Mouse (Mus musculus) gastrocnemius, adult 2 months (tissue): ENCODE measurements around the gene Lsm3. TPM values are rescaled to one million over a fixed set of nuclear protein-coding genes. Genes with fewer than 3 reads are reported as not detected.

Source experiments
- DNase-seq: peaks from one replicate; pipeline ENCODE4 v3.0.0; 2022
- H3K27ac ChIP-seq: fragments of 200-600 bp; 2 replicates; pipeline ENCODE4 v1.8.1; 2022; ENCODE audit warnings: mild to moderate bottlenecking
- H3K4me3 ChIP-seq: fragments of 200-600 bp; 2 replicates; pipeline ENCODE4 v1.8.1; 2022; ENCODE audit warnings: mild to moderate bottlenecking, moderate library complexity
- CTCF ChIP-seq: fragments of 200-600 bp; IDR thresholded peaks from 2 replicates; pipeline ENCODE4 v1.8.1; 2022; ENCODE audit warnings: antibody characterized with exemption, mild to moderate bottlenecking, moderate library complexity
- intact Hi-C: fragments of 180-260 bp; cut with DNase I; formaldehyde crosslinking; loops from one replicate; pipeline ENCODE4 v1.15.1; 2025
- total RNA-seq, 2 experiments: library from RNA; stranded (reverse); gene quantifications; 2 replicates each; pipeline ENCODE4 v1.2.3; 2021

Gene Lsm3
- total RNA-seq, 2 experiments from 2014 or later, result 22.7 to 37.0 TPM

GRCm38 (mm10) chr6:91486736-91487453, 28.8 kb upstream of the Lsm3 start:
- intact Hi-C loops, result no loop called here
- Histone ChIP-seq H3K4me3 (no peak overlapping the region), H3K27ac (peak overlapping the region; percentile 86)
- DNase-seq, result peak; percentile 48
- no peak for TF ChIP-seq CTCF

DNA sequence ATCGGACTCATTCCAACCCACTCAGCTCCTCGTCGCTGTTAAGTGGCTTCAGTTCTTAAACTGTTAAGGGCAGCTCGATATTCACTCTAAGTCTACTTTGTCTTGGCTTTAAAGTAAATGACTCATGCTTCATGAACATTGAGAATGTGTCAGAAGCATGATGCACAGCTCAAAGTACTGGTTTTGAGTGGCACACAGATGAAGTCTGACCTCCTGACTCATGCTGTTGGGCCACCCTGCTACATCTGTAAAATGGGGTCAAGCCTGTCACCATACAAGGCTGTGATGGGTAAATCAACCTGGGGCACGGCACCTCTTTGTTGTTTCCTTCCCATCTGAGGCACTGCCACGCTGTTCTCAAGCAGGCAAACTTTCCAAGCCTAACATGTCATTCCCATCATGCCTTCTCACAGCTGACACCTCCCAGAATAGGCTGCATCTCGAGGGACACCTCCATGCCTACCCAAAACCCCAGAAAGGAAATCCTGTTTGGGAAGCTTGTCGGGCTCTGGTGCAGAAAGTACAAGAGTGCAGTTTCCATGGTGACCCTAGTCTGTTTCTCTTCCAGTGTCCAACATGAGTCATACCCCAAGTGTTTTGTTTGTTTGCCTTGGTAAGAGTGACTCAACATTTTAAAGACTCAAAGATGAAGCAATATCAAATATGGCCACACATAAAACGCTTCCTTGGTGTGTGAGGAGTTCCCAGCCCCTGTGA, 27.1 kb upstream of the Lsm3 start:
- intact Hi-C loops, result no loop called here
- no peak for DNase-seq
- H3K27ac ChIP-seq, result peak overlapping the region; percentile 86
- H3K4me3 ChIP-seq, result peak overlapping the region; percentile 47
- TF ChIP-seq CTCF, result no peak

GRCm38 (mm10) chr6:91489872-91490271, 25.9 kb upstream of the Lsm3 start:
- peak; percentile 62 for DNase-seq
- TF ChIP-seq CTCF, result no peak
- Histone ChIP-seq H3K27ac (peak overlapping the region; percentile 86), H3K4me3 (peak overlapping the region; percentile 47)
- intact Hi-C loops, result no loop called here

DNA sequence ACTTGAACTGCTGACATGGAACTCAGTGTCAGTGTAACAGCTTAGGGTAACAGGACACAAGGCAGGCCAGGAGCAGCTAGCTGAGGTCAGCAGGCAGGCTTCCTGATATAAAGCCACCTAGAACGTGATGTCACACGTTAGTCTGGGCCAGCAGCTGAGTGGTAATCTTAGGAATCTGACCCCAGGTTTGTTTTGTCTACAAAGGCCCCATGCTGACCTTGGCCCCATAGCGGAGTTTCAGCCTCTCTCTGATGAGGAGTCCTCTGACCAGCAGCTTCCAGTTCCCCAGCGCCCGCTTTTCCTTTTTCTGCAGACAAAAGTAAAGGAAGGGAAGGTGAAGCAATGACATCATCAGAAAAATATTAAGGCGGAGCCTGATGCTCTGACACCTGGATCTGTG, 24.7 kb upstream of the Lsm3 start:
- intact Hi-C loops, result no loop called here
- TF ChIP-seq CTCF, result no peak
- Histone ChIP-seq H3K27ac (peak overlapping the region; percentile 86; the same call in 1 of the 2 replicates), H3K4me3 (no peak overlapping the region)
- DNase-seq, result no peak

DNA sequence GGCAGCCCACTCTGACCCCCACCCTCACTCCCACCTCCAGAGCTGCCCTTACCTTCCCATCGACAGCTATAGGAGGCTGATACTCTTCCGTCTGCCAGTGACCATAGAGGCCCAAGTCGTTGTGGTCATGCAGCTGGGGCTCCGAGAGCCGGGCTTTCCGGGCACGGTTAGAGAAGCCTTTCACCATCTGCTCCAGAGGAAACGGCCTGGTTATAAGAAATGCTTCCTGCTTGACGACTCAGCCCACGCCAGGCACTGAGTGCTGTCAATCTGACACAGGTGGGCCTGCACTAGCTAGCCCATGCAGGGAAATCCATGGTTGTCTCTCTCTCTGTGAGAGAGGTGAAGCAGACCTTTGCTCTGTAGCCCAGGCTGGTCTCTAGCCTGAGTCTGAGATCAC, 22.7 kb upstream of the Lsm3 start:
- intact Hi-C loops, result no loop called here
- TF ChIP-seq CTCF, result no peak
- H3K27ac ChIP-seq, result no peak overlapping the region

DNA sequence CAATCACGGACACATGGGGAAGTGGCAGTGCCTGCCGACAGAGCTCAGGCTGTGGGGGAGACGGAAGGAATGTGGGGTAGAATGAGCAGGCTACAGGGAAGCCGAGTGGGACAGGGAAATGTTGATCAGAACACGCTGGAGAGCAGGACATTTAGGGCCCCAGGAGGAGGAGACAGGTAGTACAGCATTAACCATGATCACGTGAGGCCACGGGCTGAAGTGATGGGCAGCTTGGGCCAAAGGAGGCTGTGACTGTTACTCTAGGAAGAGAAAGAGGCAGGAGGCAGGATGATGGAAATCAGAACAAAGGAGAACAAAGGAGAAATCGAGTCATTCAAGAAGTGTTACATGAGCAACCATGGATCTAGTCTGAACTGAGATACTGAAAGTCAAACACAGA, 21.2 kb upstream of the Lsm3 start:
- TF ChIP-seq CTCF, result no peak
- intact Hi-C loops, result no loop called here
- no peak for DNase-seq
- Histone ChIP-seq H3K27ac (no peak overlapping the region), H3K4me3 (no peak overlapping the region)

More for the DNA sequence above, 22.7 kb upstream of the Lsm3 start:
- no peak for DNase-seq
- H3K4me3 ChIP-seq, result no peak overlapping the region

DNA sequence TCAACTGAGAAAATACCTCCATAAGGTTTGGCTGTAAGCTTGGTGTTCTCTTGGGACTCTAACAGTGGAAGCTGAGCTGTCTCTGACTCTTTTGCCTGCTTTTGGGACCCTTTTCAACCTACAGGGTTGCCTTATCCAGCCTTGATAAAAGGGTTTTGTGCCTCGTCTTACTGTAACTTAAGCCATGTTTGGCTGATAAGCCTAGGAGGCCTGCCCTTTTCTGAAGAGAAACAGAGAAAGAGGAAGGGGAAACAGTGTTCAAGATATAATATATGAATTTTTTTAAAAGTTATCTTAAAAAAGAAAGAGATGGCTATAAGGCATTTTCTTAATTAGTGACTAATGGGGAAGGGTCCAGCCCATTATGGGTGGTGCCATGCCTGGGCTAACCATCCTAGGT, 12.4 kb upstream of the Lsm3 start:
- Histone ChIP-seq H3K27ac (no peak overlapping the region), H3K4me3 (no peak overlapping the region)
- intact Hi-C loops, result no loop called here
- TF ChIP-seq CTCF, result no peak
- DNase-seq, result no peak

GRCm38 (mm10) chr6:91506036-91506435, 9.7 kb upstream of the Lsm3 start:
- no peak for DNase-seq
- Histone ChIP-seq H3K27ac (no peak overlapping the region), H3K4me3 (no peak overlapping the region)
- intact Hi-C loops, result no loop called here
- no peak for TF ChIP-seq CTCF

DNA sequence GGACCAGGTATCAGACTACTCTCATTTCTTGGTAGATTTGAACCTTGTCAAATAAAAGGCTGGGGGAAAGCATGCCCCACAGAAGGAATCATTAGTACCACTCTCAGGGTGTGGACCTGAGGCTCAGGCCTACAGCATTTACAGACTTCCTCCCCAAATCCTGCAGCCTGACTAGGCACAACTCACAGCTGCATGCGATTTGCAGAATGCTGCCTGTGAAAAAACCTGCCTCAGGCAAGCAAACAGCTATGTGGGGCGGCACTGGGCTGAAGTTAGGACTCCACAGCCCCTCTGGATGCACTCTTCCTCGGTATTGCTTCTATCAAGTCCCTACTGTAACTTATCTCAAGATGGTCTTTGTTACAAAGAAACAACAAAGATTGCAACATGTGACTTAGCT, 7.7 kb upstream of the Lsm3 start:
- Histone ChIP-seq H3K4me3 (no peak overlapping the region), H3K27ac (no peak overlapping the region)
- DNase-seq, result no peak
- intact Hi-C loops, result loop anchor here (2.0 kb wide), 1 partner anchor 67 kb away; no protein-coding TSS in a partner anchor
- no peak for TF ChIP-seq CTCF

GRCm38 (mm10) chr6:91509326-91509725, 6.4 kb upstream of the Lsm3 start:
- Histone ChIP-seq H3K27ac (no peak overlapping the region), H3K4me3 (no peak overlapping the region)
- DNase-seq, result peak; percentile 88
- peak; percentile 97 for TF ChIP-seq CTCF
- intact Hi-C loops, result loop anchor here (1.0 to 2.0 kb wide), 2 partner anchors 69 to 223 kb away; no protein-coding TSS in a partner anchor

- Histone ChIP-seq H3K4me3 (no peak overlapping the region), H3K27ac (no peak overlapping the region)
- intact Hi-C loops, result no loop called here
- no peak for DNase-seq
- no peak for TF ChIP-seq CTCF
Measured at GRCm38 (mm10) chr6:91510211-91510610, 5.5 kb upstream of the Lsm3 start.

- Histone ChIP-seq H3K27ac (no peak overlapping the region), H3K4me3 (no peak overlapping the region)
- DNase-seq, result no peak
- intact Hi-C loops, result loop anchor here (2.0 kb wide), 1 partner anchor 41 kb away; the partner anchor contains the start of genes Chchd4 and Tmem43
- TF ChIP-seq CTCF, result no peak
Measured at GRCm38 (mm10) chr6:91514135-91514534, 1.6 kb upstream of the Lsm3 start.

GRCm38 (mm10) chr6:91514737-91515362, 878 bp upstream of the Lsm3 start:
- DNase-seq, result no peak
- intact Hi-C loops, result loop anchor here (2.0 kb wide), 1 partner anchor 42 kb away; the partner anchor contains the start of genes Chchd4 and Tmem43
- TF ChIP-seq CTCF, result no peak
- Histone ChIP-seq H3K27ac (peak overlapping the region; percentile 89), H3K4me3 (peak overlapping the region; percentile 96)
